Mouse (Mus musculus) layer of hippocampus, postnatal 14 days (tissue): ENCODE measurements around the gene Gm21812. TPM values are rescaled to one million over a fixed set of nuclear protein-coding genes. Genes with fewer than 3 reads are reported as not detected.
"Not testable (repeated sequence)": the region's sequence is repeated elsewhere in the genome, so short reads cannot be mapped to it uniquely, and the experiment has no call there.

ENCODE experiments used
- DNase-seq, 2 experiments: peaks; one replicate each; pipeline ENCODE4 v3.0.0; 2021 to 2022; ENCODE audit warnings: low spot score in 2 of 2, mixed read lengths in 1 of 2
- long read RNA-seq, 2 experiments: library from polyadenylated mRNA; stranded (forward); transcript quantifications; one replicate each; pipeline ENCODE4 v2.0.0; 2021
- total RNA-seq, 2 experiments: library from RNA; stranded (reverse); gene quantifications; 2 replicates each; pipeline ENCODE4 v1.2.3; 2021

The Gm21812 gene
- not detected for total RNA-seq
- long read RNA-seq, experiment 1, result 0 reads
- long read RNA-seq, experiment 2, result 0 reads

DNA sequence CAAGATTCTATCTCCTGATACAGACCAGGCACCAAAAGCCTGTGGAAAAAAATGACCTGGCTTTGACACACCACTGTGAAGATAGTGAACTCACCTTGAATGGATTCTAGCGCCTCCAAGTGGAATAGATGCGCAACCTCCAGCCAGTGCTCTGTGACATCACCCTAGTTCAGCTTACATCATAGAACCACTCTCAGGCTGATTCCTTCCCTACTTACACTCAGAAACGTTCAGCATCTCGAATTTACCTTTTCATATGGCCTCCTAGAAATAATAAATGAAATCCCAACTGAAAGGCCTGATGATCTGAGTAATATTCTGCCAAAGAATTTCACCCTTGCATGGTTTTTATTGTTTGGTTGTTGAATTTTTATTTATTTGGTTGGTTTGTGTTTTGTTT lies at the start of gene Gm21812:
Gene Gm21812 (minus strand): TSS at position 101 of the 400 bp plus-strand sequence.
- not testable (repeated sequence) for DNase-seq

Other genes starting within 250 kb of the Gm21812 start
- gene Gm21292, start 213.3 kb downstream of the Gm21812 start, total RNA-seq, result not detected
- not detected for gene Gm21721, start 145.0 kb downstream of the Gm21812 start, total RNA-seq
- gene Gm21874, start 69.0 kb upstream of the Gm21812 start, total RNA-seq, result not detected